Mouse (Mus musculus) embryo, embryonic 11 days (tissue): ENCODE measurements at regions not wholly inside any gene's neighbourhood (a gene's known extent, or its start where the extent isn't known, plus 50 kb on each side); places are given as distances from the start of the nearest gene placed in this dataset.
"Not testable (repeated sequence)": the region's sequence is repeated elsewhere in the genome, so short reads cannot be mapped to it uniquely, and the experiment has no call there.

Experiments
- DNase-seq: peaks from one replicate; pipeline ENCODE4 v3.0.0-alpha.2; 2015

- no peak for DNase-seq
Observed at GRCm38 (mm10) chr3:21149618-21150017, 782.6 kb upstream of the Agtr1b start.

GRCm38 (mm10) chr3:21128821-21129504 lies 762.0 kb upstream of the Agtr1b start:
- DNase-seq, result no peak

DNA sequence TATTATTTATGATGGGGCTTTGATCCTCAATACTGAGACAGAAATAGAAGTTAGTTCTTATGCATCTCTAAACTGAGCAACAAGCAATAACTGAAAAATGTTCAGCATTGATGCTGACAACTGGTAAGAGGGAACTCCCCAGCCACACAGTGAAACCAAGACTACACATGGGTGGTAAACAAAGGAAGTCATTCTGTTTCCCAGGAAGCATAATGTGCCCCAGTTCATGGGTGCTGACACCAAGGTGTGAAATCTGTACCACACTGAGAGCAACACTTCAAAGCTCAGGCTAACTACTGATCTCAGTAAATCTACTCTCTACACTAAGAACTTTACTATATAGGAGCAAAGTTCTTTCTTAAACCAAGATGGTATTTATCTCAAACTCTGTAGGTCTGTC lies 759.2 kb upstream of the Agtr1b start:
- DNase-seq, result no peak

- DNase-seq, result no peak
Observed at GRCm38 (mm10) chr3:21118164-21118902, 751.4 kb upstream of the Agtr1b start.

GRCm38 (mm10) chr3:21111735-21112518 lies 745.0 kb upstream of the Agtr1b start:
- DNase-seq, result no peak

GRCm38 (mm10) chr3:21090206-21090605 lies 723.2 kb upstream of the Agtr1b start:
- no peak for DNase-seq

GRCm38 (mm10) chr3:21086426-21086825 lies 719.4 kb upstream of the Agtr1b start:
- no peak for DNase-seq

DNA sequence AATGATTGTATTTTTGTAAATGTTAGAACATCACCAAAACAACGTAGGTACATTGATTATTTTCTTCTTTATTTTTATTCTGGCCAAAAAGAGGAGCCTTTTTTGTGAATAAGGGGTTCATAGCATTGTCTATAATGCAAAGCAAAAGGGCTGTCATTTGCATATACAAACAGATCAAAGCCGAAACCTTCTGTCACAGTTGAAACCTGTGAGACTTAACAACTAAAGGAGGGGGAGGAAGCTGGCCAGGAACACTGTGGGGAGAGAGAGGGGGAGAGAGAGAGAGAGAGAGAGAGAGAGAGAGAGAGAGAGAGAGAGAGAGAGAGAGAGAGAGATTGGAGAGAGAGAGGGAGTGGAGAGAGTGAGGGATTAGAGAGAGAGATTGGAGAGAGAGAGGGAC lies 710.6 kb upstream of the Agtr1b start:
- no peak for DNase-seq

DNA sequence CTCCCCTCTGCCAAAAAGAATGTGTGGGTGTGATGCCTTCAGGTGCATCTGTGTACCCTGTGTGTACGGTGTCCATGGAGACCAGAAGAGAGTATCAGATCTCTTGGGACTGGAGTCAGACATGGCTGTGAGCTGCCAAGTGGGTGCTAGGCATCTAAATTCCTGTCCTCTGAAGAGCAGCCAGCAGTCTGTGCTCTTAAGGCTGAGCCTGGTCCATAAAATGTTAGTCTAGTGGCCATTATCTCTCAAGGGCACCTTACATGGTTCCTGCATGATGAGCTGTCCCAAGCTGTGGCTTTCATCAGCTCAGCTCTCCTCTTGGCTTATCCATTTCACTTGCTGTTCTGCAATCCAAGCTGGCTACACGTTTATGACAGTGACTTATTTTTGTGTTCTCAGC lies 686.4 kb upstream of the Agtr1b start:
- not testable (repeated sequence) for DNase-seq

GRCm38 (mm10) chr3:21049365-21049764 lies 682.4 kb upstream of the Agtr1b start:
- not testable (repeated sequence) for DNase-seq

DNA sequence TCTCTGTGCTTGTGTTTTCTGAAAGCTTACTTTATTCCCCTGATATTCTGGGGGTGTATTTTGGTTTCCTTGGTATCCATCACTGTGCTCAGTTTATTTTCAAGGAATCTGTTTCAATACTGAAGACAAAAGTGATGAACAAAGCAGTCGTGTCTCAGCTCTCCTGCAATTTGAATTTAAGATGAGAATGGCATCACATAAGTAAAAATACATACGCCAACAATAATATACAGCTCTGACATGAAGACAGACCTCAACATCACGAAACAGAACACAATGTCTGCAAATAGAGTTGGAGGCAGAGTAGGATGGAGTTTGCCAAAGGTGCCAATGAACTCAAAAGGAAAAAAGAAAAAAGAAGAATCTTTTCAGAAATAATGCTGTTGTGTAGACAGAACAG lies 679.0 kb upstream of the Agtr1b start:
- no peak for DNase-seq

GRCm38 (mm10) chr3:21025876-21026275 lies 658.9 kb upstream of the Agtr1b start:
- DNase-seq, result no peak

DNA sequence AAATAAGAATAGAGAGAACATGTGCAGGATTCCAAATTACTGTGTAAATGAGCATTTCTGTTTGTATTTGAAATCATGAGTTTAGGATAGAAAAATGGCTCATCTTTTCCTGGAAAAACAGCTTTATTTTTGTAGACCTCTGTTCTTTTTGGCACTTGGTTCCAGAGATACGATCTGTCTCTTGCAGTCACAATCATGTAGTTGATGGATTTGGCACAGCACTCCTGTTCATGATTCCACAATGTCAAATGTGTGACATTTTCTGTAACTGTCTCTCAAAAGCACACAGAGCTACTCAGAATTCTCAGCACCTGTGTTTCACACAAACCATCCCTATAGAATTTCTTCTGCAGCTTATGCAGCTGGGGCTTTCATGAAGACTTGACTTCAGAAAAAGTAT lies 654.0 kb upstream of the Agtr1b start:
- no peak for DNase-seq

- DNase-seq, result no peak
Observed at GRCm38 (mm10) chr3:21020297-21020696, 653.3 kb upstream of the Agtr1b start.

- DNase-seq, result no peak
Observed at GRCm38 (mm10) chr3:21009650-21010049, 642.7 kb upstream of the Agtr1b start.

GRCm38 (mm10) chr3:20998295-20998694 lies 631.3 kb upstream of the Agtr1b start:
- DNase-seq, result no peak

GRCm38 (mm10) chr3:20989486-20989970 lies 622.6 kb upstream of the Agtr1b start:
- no peak for DNase-seq

- DNase-seq, result no peak
Observed at GRCm38 (mm10) chr3:20986942-20987341, 620.0 kb upstream of the Agtr1b start.

- peak; percentile 53 for DNase-seq
Observed at GRCm38 (mm10) chr3:20986377-20986727, 619.4 kb upstream of the Agtr1b start.

DNA sequence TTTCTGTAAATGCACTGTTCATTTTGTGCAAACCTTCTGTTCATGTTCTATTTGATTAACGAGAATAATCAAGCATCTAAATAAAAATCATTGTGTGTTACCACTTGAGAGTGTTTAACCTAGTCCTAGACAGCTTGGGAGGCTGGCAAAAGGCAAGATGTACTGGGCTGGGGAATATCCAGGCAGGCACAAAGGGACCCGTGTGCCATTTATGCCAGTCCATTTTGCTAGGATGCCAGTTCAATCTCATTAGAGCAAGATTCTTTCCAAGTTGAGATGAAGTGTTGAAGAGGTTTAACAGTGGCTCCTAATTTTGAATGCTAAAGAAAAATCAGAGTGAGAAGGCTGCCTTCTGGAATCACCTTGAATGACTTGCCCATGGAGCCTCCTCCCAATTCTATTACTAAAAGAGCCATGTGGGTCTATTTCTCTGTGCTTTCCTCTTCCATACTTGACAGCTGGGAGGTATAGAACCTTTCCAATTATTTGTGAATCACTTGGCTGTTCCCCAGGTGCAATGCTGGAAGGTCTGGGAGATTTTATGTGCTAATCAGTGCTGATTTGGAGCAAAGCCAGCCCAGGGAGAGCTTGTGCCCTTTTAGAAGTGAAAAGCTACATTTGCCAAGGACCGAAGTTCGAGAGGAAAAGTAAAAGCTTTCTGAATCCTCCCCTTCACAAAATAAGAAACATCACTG lies 618.9 kb upstream of the Agtr1b start:
- no peak for DNase-seq

DNA sequence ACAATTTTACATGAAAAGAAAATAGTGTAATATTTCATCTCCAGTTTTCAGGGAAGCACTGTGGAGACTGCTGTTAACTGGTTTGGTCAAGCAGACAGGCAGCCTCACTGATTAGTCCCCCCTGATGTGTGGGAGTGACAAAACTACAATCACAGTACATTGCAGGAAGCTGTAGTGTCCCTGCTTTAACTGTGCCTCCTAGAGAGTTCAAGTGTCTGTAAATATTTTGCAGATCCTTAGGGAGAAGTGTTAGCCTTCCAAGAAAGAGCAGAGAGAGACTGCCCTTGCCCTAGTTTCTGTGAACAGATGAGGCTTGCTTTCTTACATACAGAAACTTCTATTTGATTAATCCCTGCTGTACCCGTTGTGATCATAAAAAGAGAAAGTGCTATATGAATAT lies 617.2 kb upstream of the Agtr1b start:
- DNase-seq, result no peak

- DNase-seq, result no peak
Observed at GRCm38 (mm10) chr3:20973077-20973476, 606.1 kb upstream of the Agtr1b start.
